Mouse (Mus musculus): ENCODE results near the gene Ptms.
A peak's percentile ranks its signal among the peaks of the same experiment; 100 is the strongest.

DNA sequence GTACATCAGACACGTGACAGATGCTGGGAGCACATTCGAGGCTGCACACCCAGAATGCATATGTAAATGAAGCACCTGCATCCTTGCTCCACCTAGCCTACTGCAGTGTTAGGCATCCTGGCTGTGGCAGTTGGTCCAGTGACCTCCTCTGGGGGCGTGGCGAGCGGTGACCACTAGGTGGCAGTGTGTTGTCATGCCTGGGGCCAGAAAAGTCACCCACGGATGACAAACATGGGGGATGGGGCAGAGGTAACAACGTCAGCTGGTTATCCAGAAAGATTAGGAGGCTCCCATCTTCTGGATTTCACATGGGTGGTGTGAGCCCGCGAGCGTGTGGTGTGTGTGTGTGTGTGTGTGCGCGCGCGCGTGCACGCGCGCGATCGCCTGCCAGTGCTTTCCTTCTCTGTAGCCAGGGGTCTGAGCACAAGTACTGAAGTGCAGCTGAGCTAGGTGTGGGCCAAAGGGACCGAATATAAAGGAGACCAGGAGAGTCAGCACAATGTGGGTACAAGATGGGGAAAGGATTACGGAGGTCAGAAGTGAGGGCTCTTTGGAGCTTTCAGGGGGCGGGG is 16.2 kb downstream of the Ptms start:
- TF ChIP-seq POLR2A (IDR thresholded peaks at IDR 0.05; ENCODE audit: borderline replicate concordance, control insufficient read depth, low read depth, low read length) (no peak), CTCF (IDR thresholded peaks at IDR 0.05; ENCODE audit: control insufficient read depth, insufficient read depth, low read length) (peak; percentile 97)
